Mouse (Mus musculus): ENCODE measurements at regions not wholly inside any gene's neighbourhood (a gene's known extent, or its start where the extent isn't known, plus 50 kb on each side); places are given as distances from the start of the nearest gene placed in this dataset.

GRCm38 (mm10) chr1:146185444-146185843 is 309.1 kb upstream of the Brinp3 start:
- no peak for DNase-seq (ENCODE audit: extremely low read depth, insufficient read length, low spot score)

GRCm38 (mm10) chr1:146211646-146212045 is 282.9 kb upstream of the Brinp3 start:
- no peak for DNase-seq (ENCODE audit: extremely low read depth, insufficient read length, low spot score)

DNA sequence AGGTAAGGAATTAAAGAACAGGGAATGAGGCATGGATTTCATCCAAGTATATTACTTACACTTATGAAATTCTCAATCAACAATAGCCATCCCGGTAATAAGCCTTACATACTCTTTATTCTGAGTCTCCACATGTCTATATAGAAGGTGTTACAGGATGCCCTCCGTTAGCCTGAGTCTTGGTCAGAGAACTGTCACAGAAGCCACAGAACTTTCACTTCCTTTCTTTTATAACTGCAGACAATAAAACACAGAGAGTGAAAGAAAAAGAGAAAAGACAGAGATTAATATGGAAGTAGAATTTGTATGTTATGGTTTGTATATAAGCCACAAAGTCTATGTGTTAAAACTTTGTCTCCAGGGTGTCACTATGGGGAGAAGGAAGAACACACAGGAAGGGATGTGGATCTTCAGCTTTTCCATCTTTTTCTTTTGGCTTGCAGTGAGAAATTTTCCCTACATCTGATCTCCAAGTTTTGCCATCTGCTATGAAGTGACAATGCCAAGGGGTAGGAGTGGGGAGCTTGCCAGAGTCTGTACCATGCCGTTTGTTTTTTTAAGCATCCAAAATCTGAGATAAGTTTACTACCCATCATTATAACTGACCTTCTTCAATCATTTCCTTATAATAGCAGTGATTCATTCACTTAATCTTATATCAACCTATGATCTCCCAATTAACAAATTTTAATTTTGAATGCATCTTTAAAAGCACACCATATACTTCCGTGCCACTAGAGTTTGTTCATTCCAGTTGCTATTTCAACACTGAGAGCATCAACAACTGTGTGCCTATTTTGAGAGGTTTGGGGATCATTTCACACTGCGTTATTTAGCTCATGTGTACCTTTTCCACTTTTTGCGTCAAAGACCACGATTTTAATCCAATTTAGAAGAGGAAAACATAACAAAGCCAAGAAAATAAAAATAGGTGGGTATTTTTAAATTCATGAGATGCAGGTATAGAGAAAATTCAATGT is 262.8 kb upstream of the Brinp3 start:
- DNase-seq (ENCODE audit: extremely low read depth, insufficient read length, low spot score) = no peak

DNA sequence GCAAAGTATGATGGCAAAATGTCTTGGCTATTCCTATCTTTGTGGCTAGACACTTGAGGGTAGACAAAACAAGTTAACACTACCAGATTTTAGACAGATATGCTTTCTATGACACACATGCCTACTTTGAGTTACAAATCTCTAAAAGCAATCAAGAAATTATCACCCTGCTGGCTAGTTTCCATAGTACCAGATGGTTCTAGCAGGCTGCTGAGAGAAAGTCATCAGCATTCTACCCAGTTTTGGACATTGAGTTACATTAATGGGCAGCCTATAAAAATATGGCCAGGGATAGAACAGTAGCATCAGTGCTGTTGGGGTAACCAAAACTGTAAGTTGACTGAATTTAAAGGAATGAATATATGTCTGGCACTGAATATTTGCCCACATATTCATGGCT is 234.2 kb upstream of the Brinp3 start:
- DNase-seq (ENCODE audit: extremely low read depth, insufficient read length, low spot score) = no peak

DNA sequence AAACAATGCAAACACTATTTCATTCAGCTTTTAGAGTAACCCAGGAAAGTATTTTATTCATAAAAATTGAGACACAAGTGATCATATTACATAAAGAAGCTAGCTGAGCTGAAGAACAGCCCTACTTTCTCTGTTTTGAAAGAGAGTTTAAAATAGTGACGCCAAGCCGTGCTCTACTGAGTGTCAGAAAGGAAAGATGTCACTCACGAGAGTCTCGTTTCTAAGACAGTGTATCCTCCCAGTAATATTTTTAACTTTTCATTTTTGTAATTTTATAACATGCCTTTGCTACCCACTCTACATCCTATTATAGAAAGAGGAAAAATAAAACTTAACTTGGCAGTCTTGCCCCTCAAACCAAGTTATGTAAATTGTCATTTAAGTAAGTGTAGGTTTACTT is 195.5 kb upstream of the Brinp3 start:
- DNase-seq (ENCODE audit: extremely low read depth, insufficient read length, low spot score) = no peak

GRCm38 (mm10) chr1:146312547-146312946 is 182.0 kb upstream of the Brinp3 start:
- DNase-seq (ENCODE audit: extremely low read depth, insufficient read length, low spot score) = no peak

GRCm38 (mm10) chr1:146316172-146317158 is 178.1 kb upstream of the Brinp3 start:
- DNase-seq (ENCODE audit: extremely low read depth, insufficient read length, low spot score) = peak; percentile 75

- DNase-seq (ENCODE audit: extremely low read depth, insufficient read length, low spot score) = no peak
These were observed 172.5 kb upstream of the Brinp3 start for GRCm38 (mm10) chr1:146322026-146322425.

DNA sequence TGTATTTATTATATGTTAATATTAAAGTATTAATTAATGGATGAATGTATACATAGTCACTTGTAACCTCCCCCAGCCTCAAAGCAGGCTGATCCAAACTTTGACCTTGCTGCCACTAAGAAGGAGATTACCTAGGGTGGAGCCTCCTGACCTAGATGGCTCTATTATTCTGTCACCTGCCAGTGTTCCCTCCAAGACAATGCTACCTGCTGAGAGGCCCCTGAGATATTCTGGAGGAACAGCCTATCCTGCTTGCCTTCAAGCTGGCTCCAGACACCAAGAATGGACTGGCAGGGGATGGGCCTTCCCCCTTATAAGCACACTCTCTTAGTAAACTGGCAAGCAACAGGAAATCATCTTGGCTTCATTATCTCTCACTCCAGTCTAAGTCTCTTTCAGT is 171.7 kb upstream of the Brinp3 start:
- no peak for DNase-seq (ENCODE audit: extremely low read depth, insufficient read length, low spot score)

- no peak for DNase-seq (ENCODE audit: extremely low read depth, insufficient read length, low spot score)
These were observed 157.5 kb upstream of the Brinp3 start for GRCm38 (mm10) chr1:146337049-146337448.

DNA sequence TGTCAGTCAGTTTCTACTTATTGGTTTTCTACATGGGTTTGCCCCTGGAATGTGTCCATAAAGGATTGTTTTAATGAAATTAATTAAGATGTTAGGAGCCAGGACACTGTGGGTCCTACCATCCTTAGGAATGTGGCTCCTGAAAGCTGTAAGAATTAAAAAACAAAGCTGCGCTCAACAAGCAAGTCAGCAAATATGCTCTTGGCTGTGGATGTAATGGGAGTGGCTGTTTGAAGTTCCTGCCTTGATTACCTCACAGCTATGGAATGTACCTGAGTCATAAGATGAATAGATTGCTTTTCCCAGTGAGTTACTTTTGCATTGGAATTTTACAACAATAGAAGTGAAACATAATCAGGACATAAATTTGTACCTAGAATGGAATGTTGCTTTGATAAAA is 137.6 kb upstream of the Brinp3 start:
- DNase-seq (ENCODE audit: extremely low read depth, insufficient read length, low spot score) = peak; percentile 46

DNA sequence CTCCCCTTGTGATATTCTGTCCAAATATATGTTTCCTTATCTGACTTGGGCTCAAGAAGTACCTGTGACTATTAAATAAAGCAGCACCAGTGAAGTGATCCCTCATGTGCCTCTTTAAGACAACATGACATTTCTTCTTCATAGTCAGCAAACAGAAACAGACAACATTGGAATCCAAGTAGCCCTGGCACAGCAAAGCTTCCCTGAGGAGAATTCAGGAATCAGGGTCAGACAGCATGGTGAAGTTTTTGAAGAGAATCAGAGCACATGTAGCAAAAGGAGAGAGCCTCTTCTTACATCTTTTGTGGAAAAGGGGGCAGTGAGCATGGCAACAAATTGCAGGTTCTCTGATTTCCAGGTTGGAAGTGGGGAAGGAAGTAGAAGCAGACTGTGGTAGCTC is 136.3 kb upstream of the Brinp3 start:
- no peak for DNase-seq (ENCODE audit: extremely low read depth, insufficient read length, low spot score)

- DNase-seq (ENCODE audit: extremely low read depth, insufficient read length, low spot score) = no peak
These were observed 134.9 kb upstream of the Brinp3 start for GRCm38 (mm10) chr1:146359632-146360031.

- no peak for DNase-seq (ENCODE audit: extremely low read depth, insufficient read length, low spot score)
These were observed 134.4 kb upstream of the Brinp3 start for GRCm38 (mm10) chr1:146360124-146360523.

GRCm38 (mm10) chr1:146363777-146364176 is 130.8 kb upstream of the Brinp3 start:
- DNase-seq (ENCODE audit: extremely low read depth, insufficient read length, low spot score) = no peak
